Mouse (Mus musculus): Measurements from ENCODE around the gene Adipoq.
A peak's percentile ranks its signal among the peaks of the same experiment; 100 is the strongest.

DNA sequence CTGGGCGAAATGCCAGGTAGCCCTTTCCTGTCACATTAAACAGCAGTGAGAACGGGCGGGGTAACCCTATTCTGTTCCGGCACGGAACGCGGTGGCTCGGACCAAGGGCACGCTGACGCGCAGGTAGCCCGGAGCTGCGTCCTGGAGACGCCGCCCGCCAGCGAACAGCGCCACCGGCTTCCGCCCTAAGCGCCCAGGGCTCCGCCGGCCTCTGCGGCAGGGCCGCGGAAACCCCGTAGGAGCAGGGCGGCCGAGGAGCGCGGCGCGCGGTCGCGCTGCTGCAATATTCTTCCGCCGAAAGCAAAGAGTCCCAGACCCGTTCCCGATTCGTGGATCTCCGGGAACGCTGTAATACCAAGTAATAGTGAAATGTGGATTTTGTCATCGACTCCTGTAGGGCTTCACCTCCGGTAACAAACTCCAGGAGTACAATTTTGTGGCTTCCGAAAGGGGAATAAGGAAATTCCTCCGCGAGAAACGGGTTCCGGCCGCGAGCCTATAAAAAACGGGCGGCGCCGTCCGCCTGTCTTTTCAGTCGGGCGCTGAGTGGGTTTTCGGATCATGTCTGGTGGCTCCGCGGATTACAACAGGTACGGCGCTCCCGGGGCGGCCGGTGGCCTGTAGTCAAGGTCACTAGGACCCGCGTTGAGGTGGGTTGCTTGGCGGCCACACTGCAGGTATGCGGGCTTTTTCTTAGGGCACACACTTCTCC lies 38.9 kb upstream of the Adipoq start, which contains the start of gene Eif4a2:
- peak; percentile 62 for TF ChIP-seq CTCF (IDR thresholded peaks at IDR 0.05; ENCODE audit: low read depth)
- no peak for TF ChIP-seq EP300 (optimal IDR thresholded peaks at IDR 0.05)
